Mouse (Mus musculus) bone marrow macrophage, adult 2 months (primary cell): ENCODE measurements around the gene Rab11fip4. TPM values are rescaled to one million over a fixed set of nuclear protein-coding genes. Genes with fewer than 3 reads are reported as not detected.

Experiments
- H3K27ac ChIP-seq: 2 replicates; pipeline ENCODE4 v1.5.1; 2012; ENCODE audit warnings: low read depth, low read length; ENCODE audit not compliant: insufficient read depth
- H3K4me1 ChIP-seq: 2 replicates; pipeline ENCODE4 v1.6.1; 2012; ENCODE audit warnings: low read length; ENCODE audit not compliant: control insufficient read depth, insufficient read depth
- H3K4me3 ChIP-seq: 2 replicates; pipeline ENCODE4 v1.5.1; 2012; ENCODE audit warnings: mild to moderate bottlenecking, low read length, moderate library complexity; ENCODE audit not compliant: insufficient read depth
- CTCF ChIP-seq: IDR thresholded peaks from 2 replicates; pipeline ENCODE4 v1.5.1; 2012; ENCODE audit warnings: low read depth, mild to moderate bottlenecking, low read length, moderate library complexity
- POLR2A ChIP-seq: IDR thresholded peaks from 2 replicates; pipeline ENCODE4 v1.6.1; 2012; ENCODE audit warnings: mild to moderate bottlenecking, low read depth, low read length, borderline replicate concordance
- polyA plus RNA-seq: library from polyadenylated mRNA; stranded (reverse); fragments of >200 nt; gene quantifications from 2 replicates; pipeline ENCODE4 v1.2.4, GENCODE M21; 2012; ENCODE audit not compliant: missing spikeins, insufficient read depth, insufficient read length

Rab11fip4 gene
- polyA plus RNA-seq, 1 experiment: 0.32 TPM

GRCm38 (mm10) chr11:79746552-79747102, 155.6 kb downstream of the Rab11fip4 start:
- no peak for TF ChIP-seq POLR2A
- TF ChIP-seq CTCF: no peak
- Histone ChIP-seq H3K4me1 (no peaks in the 10 kb centered on the region), H3K4me3 (no peak overlapping the region), H3K27ac (no peak overlapping the region)

Other genes starting within 250 kb of the Rab11fip4 start
- gene Omg, start 87.1 kb upstream of the Rab11fip4 start, polyA plus RNA-seq: 0.48 TPM in 1 of 2 replicates, not detected in the other
- 333 and 359 TPM in 2 replicates for gene Evi2b, start 67.5 kb upstream of the Rab11fip4 start, polyA plus RNA-seq
- gene Evi2, start 60.6 kb upstream of the Rab11fip4 start, polyA plus RNA-seq: 30.8 and 33.9 TPM in 2 replicates
- 423 and 440 TPM in 2 replicates for gene Evi2a, start 60.6 kb upstream of the Rab11fip4 start, polyA plus RNA-seq